Mouse (Mus musculus) ES-E14 (cell line): ENCODE measurements around the gene Fbxl18. TPM values are rescaled to one million over a fixed set of nuclear protein-coding genes. Genes with fewer than 3 reads are reported as not detected.

ENCODE experiments used
- DNase-seq: peaks from one replicate; pipeline ENCODE4 v3.0.0-alpha.2; 2013; ENCODE audit warnings: low read depth, low spot score
- H3K27ac ChIP-seq: 2 replicates; pipeline ENCODE4 v1.5.1; 2012; ENCODE audit warnings: low read depth, mild to moderate bottlenecking, low read length, moderate library complexity, mixed read lengths; ENCODE audit not compliant: poor library complexity, insufficient read depth, severe bottlenecking
- H3K36me3 ChIP-seq: 2 replicates; pipeline ENCODE4 v1.6.1; 2012; ENCODE audit warnings: mild to moderate bottlenecking, low read length, moderate library complexity, mixed read lengths; ENCODE audit not compliant: control insufficient read depth, poor library complexity, insufficient read depth, severe bottlenecking
- H3K4me1 ChIP-seq, 2 experiments: fragments of 150-350 bp in 1 of 2; sonication (generic) in 1 of 2; 2 replicates each; pipeline ENCODE4 v1.6.1; 2012; ENCODE audit warnings: low read length in 2 of 2, mild to moderate bottlenecking in 1 of 2, mixed read lengths in 1 of 2; ENCODE audit not compliant: control insufficient read depth in 2 of 2, insufficient read depth in 2 of 2, poor library complexity in 1 of 2
- H3K4me3 ChIP-seq, 2 experiments: fragments of 150-350 bp in 1 of 2; sonication (generic) in 1 of 2; 2 replicates each; pipeline ENCODE4 v1.5.1; 2012; ENCODE audit warnings: low read length in 2 of 2, low read depth in 1 of 2, mild to moderate bottlenecking in 1 of 2, mixed read lengths in 1 of 2; ENCODE audit not compliant: insufficient read depth in 1 of 2, poor library complexity in 1 of 2, severe bottlenecking in 1 of 2
- H3K9ac ChIP-seq: 2 replicates; pipeline ENCODE4 v1.6.1; 2012; ENCODE audit warnings: low read depth, mild to moderate bottlenecking, low read length, mixed read lengths; ENCODE audit not compliant: poor library complexity, insufficient read depth, severe bottlenecking
- H3K9me3 ChIP-seq: fragments of 150-350 bp; sonication (generic); 2 replicates; pipeline ENCODE4 v1.6.1; 2012; ENCODE audit warnings: low read depth, mild to moderate bottlenecking, low read length; ENCODE audit not compliant: control insufficient read depth, insufficient read depth
- CHD2 ChIP-seq: IDR thresholded peaks from 2 replicates; pipeline ENCODE4 v1.6.1; 2014; ENCODE audit warnings: mild to moderate bottlenecking, low read depth, low read length, inconsistent platforms
- HCFC1 ChIP-seq: IDR thresholded peaks from 2 replicates; pipeline ENCODE4 v1.6.1; 2012; ENCODE audit warnings: low read length, inconsistent platforms, borderline replicate concordance; ENCODE audit not compliant: insufficient read depth
- MAFK ChIP-seq: IDR thresholded peaks from 2 replicates; pipeline ENCODE4 v1.6.1; 2014; ENCODE audit warnings: mild to moderate bottlenecking, low read depth, low read length, inconsistent platforms; ENCODE audit not compliant: insufficient read depth
- ZC3H11A ChIP-seq: IDR thresholded peaks from 2 replicates; pipeline ENCODE4 v1.6.1; 2012; ENCODE audit warnings: low read depth, mild to moderate bottlenecking, inconsistent platforms, low read length, borderline replicate concordance
- ZNF384 ChIP-seq: IDR thresholded peaks from 2 replicates; pipeline ENCODE4 v1.6.1; 2012; ENCODE audit warnings: low read depth, low read length, inconsistent platforms
- in situ Hi-C, 2 experiments: fragments of 600-800 bp; cut with MboI; formaldehyde crosslinking; loops; one replicate each; pipeline ENCODE4 v1.15.1; 2025; ENCODE audit warnings: low sequenced_read_pairs in 2 of 2, inconsistent platforms in 1 of 2; ENCODE audit not compliant: unreplicated experiment in 2 of 2
- total RNA-seq: library from RNA; depleted of rRNA; stranded (reverse); fragments of 300-350 nt; gene quantifications from 2 replicates; pipeline ENCODE4 v1.2.3, GENCODE M21; 2012

The Fbxl18 gene
- total RNA-seq, 1 experiment, result 20.1 TPM

DNA sequence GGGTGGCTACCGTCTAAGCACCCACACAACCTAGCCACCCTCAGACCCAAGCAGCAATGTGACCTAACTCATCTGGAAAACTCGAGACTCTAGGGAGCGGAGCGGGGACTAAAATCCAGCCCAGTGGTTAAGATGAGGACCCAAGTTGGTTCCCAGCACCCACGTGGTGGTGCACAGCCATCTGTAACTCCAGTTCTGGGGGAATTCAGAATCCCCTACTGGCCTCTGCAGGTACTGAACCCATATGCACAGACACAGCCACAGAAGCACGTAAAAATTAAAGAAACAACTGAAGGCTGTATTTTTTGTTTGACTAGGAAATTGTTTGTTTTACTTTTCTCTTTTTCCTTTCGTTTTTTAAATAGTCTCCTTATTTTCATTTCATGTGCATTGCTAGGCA is 21.5 kb downstream of the Fbxl18 start:
- DNase-seq, result no peak
- H3K4me3 ChIP-seq, result no peak overlapping the region
- no peak overlapping the region for H3K9ac ChIP-seq
- in situ Hi-C loops, result no loop called here
- no peaks in the 10 kb centered on the region for H3K4me1 ChIP-seq
- peaks cover 53% of the 10 kb centered on the region for H3K36me3 ChIP-seq
- TF ChIP-seq ZNF384 (no peak), ZC3H11A (no peak), HCFC1 (no peak), CHD2 (no peak), MAFK (no peak)
- no peaks in the 10 kb centered on the region for H3K9me3 ChIP-seq
- H3K27ac ChIP-seq, result no peak overlapping the region

- Histone ChIP-seq H3K27ac (no peak overlapping the region), H3K4me3 (no peak overlapping the region), H3K36me3 (peaks cover 41% of the 10 kb centered on the region), H3K9me3 (no peaks in the 10 kb centered on the region), H3K4me1 (no peaks in the 10 kb centered on the region), H3K9ac (no peak overlapping the region)
- in situ Hi-C loops, result no loop called here
- no peak for DNase-seq
- no peak for TF ChIP-seq HCFC1
- TF ChIP-seq CHD2, result no peak
- no peak for TF ChIP-seq MAFK
- no peak for TF ChIP-seq ZNF384
- no peak for TF ChIP-seq ZC3H11A
Observed at GRCm38 (mm10) chr5:142871765-142872164, 23.5 kb downstream of the Fbxl18 start.

GRCm38 (mm10) chr5:142869463-142869862 is 25.8 kb downstream of the Fbxl18 start:
- H3K36me3 ChIP-seq, result peaks cover 18% of the 10 kb centered on the region
- in situ Hi-C loops, result no loop called here

DNA sequence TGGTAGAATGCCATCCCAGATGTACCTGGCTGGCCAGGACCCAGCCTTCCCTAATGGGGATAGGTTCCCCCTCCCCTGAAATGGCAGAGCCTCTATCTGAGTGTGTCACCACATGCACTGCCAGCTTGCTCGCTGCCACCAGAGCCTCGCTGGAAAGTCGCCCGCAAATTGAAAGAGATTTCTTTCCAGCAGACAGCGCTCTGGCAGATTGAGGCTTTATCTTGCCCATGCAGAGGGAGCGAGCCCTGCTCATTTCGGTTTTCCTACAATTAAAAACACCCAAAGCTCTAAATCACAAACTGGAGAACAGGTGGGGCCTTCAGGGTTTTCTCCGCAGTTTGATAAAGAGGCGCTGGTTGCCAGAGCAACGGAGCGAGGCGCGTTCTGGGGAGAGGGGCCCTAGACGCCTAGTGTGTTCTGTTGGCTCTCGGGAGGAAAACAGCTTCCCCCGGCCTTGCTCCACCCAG is 37.4 kb downstream of the Fbxl18 start:
- TF ChIP-seq ZNF384, result no peak
- no peak for TF ChIP-seq CHD2
- no peak for TF ChIP-seq ZC3H11A
- no peak for TF ChIP-seq HCFC1
- no peak for TF ChIP-seq MAFK
- H3K27ac ChIP-seq, result no peak overlapping the region
- H3K4me1 ChIP-seq, result peaks cover 0 to 10% of the 10 kb centered on the region in 2 experiments; a peak in 2 of 4 replicates
- no peaks in the 10 kb centered on the region for H3K9me3 ChIP-seq
- H3K9ac ChIP-seq, result no peak overlapping the region
- H3K36me3 ChIP-seq, result no peaks in the 10 kb centered on the region
- no peak for DNase-seq
- in situ Hi-C loops, result no loop called here
- H3K4me3 ChIP-seq, result no peak overlapping the region

More at GRCm38 (mm10) chr5:142869463-142869862, 25.8 kb downstream of the Fbxl18 start:
- H3K9ac ChIP-seq, result no peak overlapping the region
- TF ChIP-seq MAFK (no peak), HCFC1 (no peak), CHD2 (no peak), ZNF384 (no peak), ZC3H11A (no peak)
- H3K4me3 ChIP-seq, result no peak overlapping the region
- no peak for DNase-seq
- no peak overlapping the region for H3K27ac ChIP-seq
- H3K4me1 ChIP-seq, result no peaks in the 10 kb centered on the region
- no peaks in the 10 kb centered on the region for H3K9me3 ChIP-seq

- H3K9ac ChIP-seq, result no peak overlapping the region
- in situ Hi-C loops, result no loop called here
- H3K4me1 ChIP-seq, result peaks cover 0 to 13% of the 10 kb centered on the region in 2 experiments; a peak in 2 of 4 replicates
- no peak overlapping the region for H3K27ac ChIP-seq
- H3K4me3 ChIP-seq, result no peak overlapping the region
- TF ChIP-seq CHD2 (no peak), ZC3H11A (no peak), MAFK (no peak), HCFC1 (no peak), ZNF384 (no peak)
- DNase-seq, result no peak
- H3K36me3 ChIP-seq, result no peaks in the 10 kb centered on the region
- no peaks in the 10 kb centered on the region for H3K9me3 ChIP-seq
Observed at GRCm38 (mm10) chr5:142856408-142856807, 38.8 kb downstream of the Fbxl18 start.
